Mouse (Mus musculus) cerebellum, postnatal 4 days (tissue): ENCODE data around the gene Phtf2.
"Not testable (repeated sequence)": the region's sequence is repeated elsewhere in the genome, so short reads cannot be mapped to it uniquely, and the experiment has no call there.

Experiments used
- DNase-seq, 2 experiments: peaks; one replicate each; pipeline ENCODE4 v3.0.0; 2022; ENCODE audit warnings: low spot score in 2 of 2, mixed read lengths in 1 of 2

Gene Phtf2

GRCm38 (mm10) chr5:20865193-20865755, 16.6 kb downstream of the Phtf2 start:
- no peak for DNase-seq

GRCm38 (mm10) chr5:20864216-20864969, 17.5 kb downstream of the Phtf2 start:
- DNase-seq = no peak

- DNase-seq = no peak
Measured at GRCm38 (mm10) chr5:20861901-20862300, 20.0 kb downstream of the Phtf2 start.

- DNase-seq = no peak
Measured at GRCm38 (mm10) chr5:20860565-20860964, 21.4 kb downstream of the Phtf2 start.

- DNase-seq = no peak
Measured at GRCm38 (mm10) chr5:20858404-20858803, 23.5 kb downstream of the Phtf2 start.

- no peak for DNase-seq
Measured at GRCm38 (mm10) chr5:20855066-20855465, 26.9 kb downstream of the Phtf2 start.

- no peak for DNase-seq
Measured at GRCm38 (mm10) chr5:20847010-20847409, 34.9 kb downstream of the Phtf2 start.

GRCm38 (mm10) chr5:20843816-20844215, 38.1 kb downstream of the Phtf2 start:
- DNase-seq = no peak

- no peak for DNase-seq
Measured at GRCm38 (mm10) chr5:20843405-20843804, 38.5 kb downstream of the Phtf2 start.

- no peak for DNase-seq
Measured at GRCm38 (mm10) chr5:20837082-20837481, 44.8 kb downstream of the Phtf2 start.

GRCm38 (mm10) chr5:20834399-20834798, 47.5 kb downstream of the Phtf2 start:
- no peak for DNase-seq

GRCm38 (mm10) chr5:20831433-20831832, 50.5 kb downstream of the Phtf2 start:
- DNase-seq = no peak

- DNase-seq = no peak
Measured at GRCm38 (mm10) chr5:20830717-20831116, 51.2 kb downstream of the Phtf2 start.

GRCm38 (mm10) chr5:20821647-20822046, 60.3 kb downstream of the Phtf2 start:
- no peak for DNase-seq

GRCm38 (mm10) chr5:20821122-20821521, 60.8 kb downstream of the Phtf2 start:
- no peak for DNase-seq

- no peak for DNase-seq
Measured at GRCm38 (mm10) chr5:20815094-20815493, 66.8 kb downstream of the Phtf2 start.

- DNase-seq = no peak
Measured at GRCm38 (mm10) chr5:20810449-20810848, 71.5 kb downstream of the Phtf2 start.

GRCm38 (mm10) chr5:20795932-20796331, 86.0 kb downstream of the Phtf2 start:
- no peak for DNase-seq

GRCm38 (mm10) chr5:20791793-20792554, 90.0 kb downstream of the Phtf2 start:
- no peak for DNase-seq

GRCm38 (mm10) chr5:20786471-20786870, 95.5 kb downstream of the Phtf2 start:
- not testable (repeated sequence) for DNase-seq

- no peak for DNase-seq
Measured at GRCm38 (mm10) chr5:20781116-20781515, 100.8 kb downstream of the Phtf2 start.

- no peak for DNase-seq
Measured at GRCm38 (mm10) chr5:20779191-20779590, 102.7 kb downstream of the Phtf2 start.
